Mouse (Mus musculus) heart, postnatal 0 days (tissue): ENCODE data around the gene Galnt10.

ENCODE experiments used
- CTCF ChIP-seq: IDR thresholded peaks from 2 replicates; pipeline ENCODE4 v1.5.1; 2016; ENCODE audit warnings: antibody characterized with exemption, control low read depth, low read depth
- EP300 ChIP-seq: IDR thresholded peaks from 2 replicates; pipeline ENCODE4 v1.6.1; 2016; ENCODE audit warnings: antibody characterized with exemption, low read depth

- TF ChIP-seq CTCF, result no peak
- no peak for TF ChIP-seq EP300
Measured at GRCm38 (mm10) chr11:57655669-57656325, 10.6 kb downstream of the Galnt10 start.
